Mouse (Mus musculus) liver, embryonic 12.5 days (tissue): ENCODE measurements around the gene Mecom. TPM values are rescaled to one million over a fixed set of nuclear protein-coding genes. Genes with fewer than 3 reads are reported as not detected.

Experiments used
- ATAC-seq: fragments of 200-750 bp; cut with Nextera tagmentation; 2 replicates; pipeline ENCODE4 v1.8.0; 2017; ENCODE audit warnings: moderate number of reproducible peaks, mild to moderate bottlenecking, moderate library complexity
- H3K27ac ChIP-seq: fragments of 300-500 bp; sonication (generic); 2 replicates; pipeline ENCODE4 v1.5.1; 2016; ENCODE audit warnings: mild to moderate bottlenecking
- H3K27me3 ChIP-seq: fragments of 300-500 bp; sonication (generic); replicated peaks from 2 replicates; pipeline ENCODE4 v1.6.1; 2016; ENCODE audit warnings: mild to moderate bottlenecking, moderate library complexity
- H3K36me3 ChIP-seq: fragments of 300-500 bp; sonication (generic); 2 replicates; pipeline ENCODE4 v1.6.1; 2016; ENCODE audit warnings: mild to moderate bottlenecking, moderate library complexity
- H3K4me1 ChIP-seq: fragments of 300-500 bp; sonication (generic); 2 replicates; pipeline ENCODE4 v1.6.1; 2016
- H3K4me2 ChIP-seq: fragments of 300-500 bp; sonication (generic); 2 replicates; pipeline ENCODE4 v1.6.1; 2016; ENCODE audit warnings: mild to moderate bottlenecking, moderate library complexity
- H3K4me3 ChIP-seq: fragments of 300-500 bp; sonication (generic); 2 replicates; pipeline ENCODE4 v1.5.1; 2016; ENCODE audit warnings: mild to moderate bottlenecking, moderate library complexity
- H3K9ac ChIP-seq: fragments of 300-500 bp; sonication (generic); 2 replicates; pipeline ENCODE4 v1.6.1; 2016; ENCODE audit warnings: mild to moderate bottlenecking, moderate library complexity
- H3K9me3 ChIP-seq: fragments of 300-500 bp; sonication (generic); replicated peaks from 2 replicates; pipeline ENCODE4 v1.6.1; 2016; ENCODE audit warnings: mild to moderate bottlenecking, moderate library complexity
- WGBS: fragments of 180-500 bp; shearing (Covaris S2); methylation state at CpG from one replicate; pipeline ENCODE4 v1.1.7; 2016; ENCODE audit not compliant: insufficient replicate concordance; 5-methylcytosine and 5-hydroxymethylcytosine counted together
- polyA plus RNA-seq: library from polyadenylated mRNA; unstranded; fragments of >200 nt; fragmentation: Nextera tagmentation; extraction: Ambion mirVana; gene quantifications from 2 replicates; pipeline ENCODE4 v1.2.1, GENCODE M21; 2016

The Mecom gene
- polyA plus RNA-seq, 1 experiment from 2014 or later = 1.8 TPM

GRCm38 (mm10) chr3:30163390-30163789 is 384.4 kb downstream of the Mecom start:
- no peak for ATAC-seq
- H3K9ac ChIP-seq = no peak overlapping the region
- no peak overlapping the region for H3K27ac ChIP-seq
- WGBS = 60% methylated on average over 4 of the region's 4 CpGs
- H3K4me1 ChIP-seq = no peaks in the 10 kb centered on the region
- no peaks in the 10 kb centered on the region for H3K9me3 ChIP-seq
- no peaks in the 10 kb centered on the region for H3K36me3 ChIP-seq
- H3K4me2 ChIP-seq = no peak overlapping the region
- no peak overlapping the region for H3K4me3 ChIP-seq
- H3K27me3 ChIP-seq = no peaks in the 10 kb centered on the region

DNA sequence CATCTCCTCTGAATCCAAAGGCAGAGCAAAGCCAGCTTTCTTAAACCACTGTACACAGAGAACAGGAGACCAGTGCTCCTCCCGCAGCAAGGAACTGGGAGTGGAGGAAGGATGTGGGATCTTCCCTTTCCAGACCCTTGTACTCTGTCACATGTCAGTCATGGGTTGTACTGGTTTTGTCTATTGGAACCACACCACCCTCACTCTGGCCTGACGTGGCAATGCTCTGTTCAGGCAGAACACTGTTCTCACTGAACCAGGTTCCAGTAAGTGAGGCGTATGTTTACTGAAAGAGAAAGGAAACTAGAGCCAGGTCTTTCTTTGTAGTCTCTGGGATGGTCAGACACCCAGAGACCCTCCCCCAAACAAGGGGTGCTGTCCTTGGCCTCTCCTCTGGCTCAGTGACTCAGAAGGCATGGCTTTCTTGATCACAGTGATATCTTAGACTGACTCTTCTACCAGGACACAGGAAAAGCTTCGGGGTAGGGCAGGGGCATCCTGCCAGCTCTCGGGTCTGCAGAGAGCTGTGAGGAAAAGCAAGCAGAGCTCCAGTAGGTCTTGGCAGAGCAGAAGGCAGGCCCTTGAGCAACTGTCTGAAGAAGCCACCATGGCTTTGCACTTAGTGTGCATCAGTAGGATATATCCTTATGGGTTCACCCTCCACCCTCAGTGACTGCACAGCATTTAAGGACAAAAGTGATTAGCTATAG is 386.7 kb downstream of the Mecom start:
- WGBS = 41% methylated on average over 5 of the region's 5 CpGs

GRCm38 (mm10) chr3:30160346-30160745 is 387.5 kb downstream of the Mecom start:
- Histone ChIP-seq H3K4me2 (no peak overlapping the region), H3K27me3 (no peaks in the 10 kb centered on the region), H3K36me3 (no peaks in the 10 kb centered on the region), H3K9ac (no peak overlapping the region), H3K9me3 (no peaks in the 10 kb centered on the region), H3K4me3 (no peak overlapping the region), H3K4me1 (no peaks in the 10 kb centered on the region), H3K27ac (no peak overlapping the region)
- no peak for ATAC-seq
- WGBS = 63% methylated on average over 5 of the region's 5 CpGs

More for the DNA sequence above, 386.7 kb downstream of the Mecom start:
- Histone ChIP-seq H3K9me3 (no peaks in the 10 kb centered on the region), H3K27ac (no peak overlapping the region), H3K36me3 (no peaks in the 10 kb centered on the region), H3K4me3 (no peak overlapping the region), H3K4me2 (no peak overlapping the region), H3K9ac (no peak overlapping the region), H3K27me3 (no peaks in the 10 kb centered on the region), H3K4me1 (no peaks in the 10 kb centered on the region)
- no peak for ATAC-seq

DNA sequence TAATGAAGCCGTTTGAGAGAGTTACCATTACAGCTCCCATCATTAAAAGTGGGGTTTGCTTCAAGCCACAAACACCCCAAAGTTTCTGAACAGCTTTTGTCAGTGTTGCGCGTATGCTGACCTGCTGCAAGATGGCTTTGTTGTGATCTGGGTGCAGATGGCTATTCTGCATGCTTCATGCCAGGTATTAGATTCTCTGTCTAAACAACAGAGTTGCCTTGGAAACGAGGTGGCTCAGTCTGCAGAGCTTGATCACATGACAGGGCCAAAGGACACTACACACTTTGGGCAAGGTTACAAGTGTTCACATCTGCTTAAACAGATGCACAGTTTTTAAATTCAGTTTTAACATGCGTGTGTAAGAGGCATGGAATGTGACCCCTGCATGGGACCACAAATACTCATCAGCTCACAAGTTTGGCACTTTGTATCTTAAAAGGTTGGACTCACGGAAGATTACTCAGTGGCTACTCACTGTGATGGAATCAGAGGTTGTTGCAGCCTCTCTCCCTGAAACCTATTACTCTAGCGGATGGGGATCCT is 390.6 kb downstream of the Mecom start:
- WGBS = 66% methylated on average over 7 of the region's 7 CpGs
- Histone ChIP-seq H3K4me1 (no peaks in the 10 kb centered on the region), H3K4me3 (no peak overlapping the region), H3K9ac (no peak overlapping the region), H3K4me2 (no peak overlapping the region), H3K9me3 (no peaks in the 10 kb centered on the region), H3K36me3 (no peaks in the 10 kb centered on the region), H3K27me3 (no peaks in the 10 kb centered on the region), H3K27ac (no peak overlapping the region)
- ATAC-seq = no peak

- Histone ChIP-seq H3K9ac (no peak overlapping the region), H3K27ac (no peak overlapping the region), H3K4me3 (no peak overlapping the region), H3K4me2 (no peak overlapping the region), H3K4me1 (no peaks in the 10 kb centered on the region), H3K36me3 (no peaks in the 10 kb centered on the region), H3K27me3 (no peaks in the 10 kb centered on the region), H3K9me3 (no peaks in the 10 kb centered on the region)
- ATAC-seq = no peak
- WGBS = 72% methylated on average over 7 of the region's 7 CpGs
Observed at GRCm38 (mm10) chr3:30154390-30154789, 393.4 kb downstream of the Mecom start.

DNA sequence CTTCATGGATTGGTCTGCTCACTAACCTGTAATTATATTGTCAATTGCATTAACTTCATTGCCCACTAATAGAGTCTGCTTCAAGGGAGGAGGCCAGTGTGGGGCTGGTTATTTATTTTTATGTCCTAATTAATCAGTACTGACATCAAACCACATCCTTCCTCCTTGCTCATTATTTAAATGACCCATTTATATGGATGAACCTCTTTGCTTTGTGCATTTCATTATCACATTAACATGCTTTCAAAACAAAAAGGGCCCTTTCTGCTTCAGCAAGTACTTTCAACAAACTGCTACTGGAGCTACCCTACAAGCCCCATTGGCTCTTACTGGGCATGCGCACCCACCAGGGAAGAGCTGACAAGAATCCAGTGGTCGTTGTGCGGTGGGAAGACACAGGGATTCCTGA is 393.9 kb downstream of the Mecom start:
- H3K4me2 ChIP-seq = no peak overlapping the region
- no peak for ATAC-seq
- no peak overlapping the region for H3K9ac ChIP-seq
- no peak overlapping the region for H3K27ac ChIP-seq
- H3K4me3 ChIP-seq = no peak overlapping the region
- H3K36me3 ChIP-seq = no peaks in the 10 kb centered on the region
- H3K9me3 ChIP-seq = no peaks in the 10 kb centered on the region
- WGBS = 74% methylated on average over 3 of the region's 3 CpGs
- no peaks in the 10 kb centered on the region for H3K27me3 ChIP-seq
- H3K4me1 ChIP-seq = no peaks in the 10 kb centered on the region

GRCm38 (mm10) chr3:30150071-30150470 is 397.7 kb downstream of the Mecom start:
- H3K9ac ChIP-seq = no peak overlapping the region
- H3K4me2 ChIP-seq = no peak overlapping the region
- H3K4me3 ChIP-seq = no peak overlapping the region
- ATAC-seq = no peak
- H3K27ac ChIP-seq = no peak overlapping the region
- H3K4me1 ChIP-seq = no peaks in the 10 kb centered on the region
- no peaks in the 10 kb centered on the region for H3K27me3 ChIP-seq
- H3K9me3 ChIP-seq = no peaks in the 10 kb centered on the region
- 80% methylated on average over 4 of the region's 4 CpGs for WGBS
- no peaks in the 10 kb centered on the region for H3K36me3 ChIP-seq

- no peaks in the 10 kb centered on the region for H3K9me3 ChIP-seq
- H3K4me3 ChIP-seq = no peak overlapping the region
- H3K27me3 ChIP-seq = no peaks in the 10 kb centered on the region
- no peak for ATAC-seq
- 69% methylated on average over 8 of the region's 8 CpGs for WGBS
- H3K4me2 ChIP-seq = no peak overlapping the region
- H3K9ac ChIP-seq = no peak overlapping the region
- no peaks in the 10 kb centered on the region for H3K4me1 ChIP-seq
- no peaks in the 10 kb centered on the region for H3K36me3 ChIP-seq
- H3K27ac ChIP-seq = no peak overlapping the region
Observed at GRCm38 (mm10) chr3:30148378-30149079, 399.3 kb downstream of the Mecom start.

DNA sequence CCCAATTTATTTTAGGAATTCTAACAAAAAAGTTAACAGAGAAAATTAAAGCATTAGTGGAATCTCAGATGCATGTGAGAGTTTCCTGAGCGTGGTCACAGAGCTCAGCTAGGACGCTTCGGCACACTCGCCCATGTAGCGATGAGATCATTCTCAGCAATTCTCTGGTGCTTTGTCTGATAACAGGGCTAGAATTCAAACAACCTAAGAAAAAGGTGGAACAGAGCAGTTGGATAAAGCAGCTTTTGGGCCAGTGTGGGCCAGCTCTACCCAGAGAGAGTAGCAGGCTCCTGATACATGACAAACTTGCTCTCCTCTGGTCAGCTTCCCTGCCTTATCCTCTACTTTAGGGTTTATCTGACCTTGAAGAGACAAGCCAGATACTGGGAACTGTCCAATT is 402.8 kb downstream of the Mecom start:
- H3K9me3 ChIP-seq = no peaks in the 10 kb centered on the region
- no peak overlapping the region for H3K4me3 ChIP-seq
- no peak for ATAC-seq
- H3K9ac ChIP-seq = no peak overlapping the region
- WGBS = 68% methylated on average over 5 of the region's 5 CpGs
- H3K4me1 ChIP-seq = 0 out of 2 replicates have a peak, but pooled peaks cover 3% of the 10 kb centered on the region
- no peak overlapping the region for H3K4me2 ChIP-seq
- H3K27ac ChIP-seq = no peak overlapping the region
- no peaks in the 10 kb centered on the region for H3K36me3 ChIP-seq
- no peaks in the 10 kb centered on the region for H3K27me3 ChIP-seq

DNA sequence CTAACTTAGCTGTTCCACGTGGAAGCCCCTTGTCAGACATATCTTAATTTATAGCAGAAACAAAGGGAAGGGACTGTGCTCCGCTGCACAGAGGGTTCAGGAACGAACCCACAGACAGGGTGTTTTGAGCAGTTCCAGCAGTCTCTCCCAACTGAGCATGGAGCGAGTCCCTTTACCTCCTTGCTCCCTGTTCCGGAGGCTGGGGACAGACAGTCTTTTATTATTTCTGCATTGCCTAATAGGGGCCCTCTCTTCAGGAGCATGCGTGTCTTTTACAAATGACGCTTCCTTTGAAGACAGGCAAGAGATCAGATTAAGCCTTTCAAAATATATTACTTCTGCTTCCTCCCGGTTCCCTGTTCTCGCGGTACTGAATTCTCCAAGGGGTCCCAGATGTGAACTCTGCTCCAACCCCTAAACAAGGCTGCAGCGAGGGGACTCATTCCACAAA is 403.8 kb downstream of the Mecom start:
- Histone ChIP-seq H3K4me2 (no peak overlapping the region), H3K9me3 (no peaks in the 10 kb centered on the region), H3K36me3 (no peaks in the 10 kb centered on the region), H3K4me1 (0 out of 2 replicates have a peak, but pooled peaks cover 3% of the 10 kb centered on the region), H3K27ac (no peak overlapping the region), H3K9ac (no peak overlapping the region), H3K4me3 (no peak overlapping the region), H3K27me3 (no peaks in the 10 kb centered on the region)
- ATAC-seq = no peak
- WGBS = 44% methylated on average over 11 of the region's 11 CpGs

DNA sequence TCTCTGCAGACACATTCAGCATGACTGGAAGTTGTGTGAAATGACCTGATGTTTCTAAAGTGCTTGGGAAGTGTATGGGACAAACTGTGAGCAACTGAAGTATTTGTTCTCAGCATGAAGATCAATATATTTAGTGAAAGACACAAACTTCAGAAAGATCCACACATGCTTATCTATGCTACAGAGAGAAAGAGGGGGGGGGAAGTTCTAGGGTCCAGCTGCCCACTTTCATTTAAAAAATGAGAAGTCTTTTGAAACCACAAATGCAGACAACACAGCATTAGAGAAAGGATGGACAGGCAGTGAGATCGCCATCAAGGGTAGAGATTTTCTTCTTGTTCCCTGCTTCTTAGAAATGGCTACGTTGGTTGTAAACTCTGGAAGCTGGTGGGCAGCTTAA is 404.4 kb downstream of the Mecom start:
- Histone ChIP-seq H3K27ac (no peak overlapping the region), H3K9me3 (no peaks in the 10 kb centered on the region)
- no peak for ATAC-seq

GRCm38 (mm10) chr3:30140349-30140748 is 407.5 kb downstream of the Mecom start:
- no peaks in the 10 kb centered on the region for H3K9me3 ChIP-seq
- H3K4me2 ChIP-seq = no peak overlapping the region
- 44% methylated on average over 5 of the region's 5 CpGs for WGBS
- no peaks in the 10 kb centered on the region for H3K36me3 ChIP-seq
- ATAC-seq = no peak
- 0 out of 2 replicates have a peak, but pooled peaks cover 3% of the 10 kb centered on the region for H3K4me1 ChIP-seq
- H3K9ac ChIP-seq = no peak overlapping the region
- no peak overlapping the region for H3K4me3 ChIP-seq
- H3K27me3 ChIP-seq = no peaks in the 10 kb centered on the region
- H3K27ac ChIP-seq = no peak overlapping the region

More for the DNA sequence above, 404.4 kb downstream of the Mecom start:
- Histone ChIP-seq H3K27me3 (no peaks in the 10 kb centered on the region), H3K36me3 (no peaks in the 10 kb centered on the region), H3K9ac (no peak overlapping the region), H3K4me2 (no peak overlapping the region), H3K4me1 (0 out of 2 replicates have a peak, but pooled peaks cover 3% of the 10 kb centered on the region), H3K4me3 (no peak overlapping the region)
- WGBS = 35% methylated on average over 2 of the region's 2 CpGs
